Mouse (Mus musculus): ENCODE data around the gene Snx7. TPM values are rescaled to one million over a fixed set of nuclear protein-coding genes. Genes with fewer than 3 reads are reported as not detected.

The Snx7 gene
- total RNA-seq, 2 experiments from 2014 or later: 5.5 to 7.0 TPM

Small RNA genes within 50 kb of the gene (microRNA-seq; reads per million reads assigned to microRNA genes)
- 0 reads per million in 2 experiments for gene Gm24811

All from gastrocnemius, postnatal 14 days (tissue).